Mouse (Mus musculus) frontal cortex, adult 2 months (tissue): ENCODE data around the gene Hist2h3c1. TPM values are rescaled to one million over a fixed set of nuclear protein-coding genes. Genes with fewer than 3 reads are reported as not detected.
"Not testable (repeated sequence)": the region's sequence is repeated elsewhere in the genome, so short reads cannot be mapped to it uniquely, and the experiment has no call there.

Source experiments
- DNase-seq, 2 experiments: peaks; one replicate each; pipeline ENCODE4 v3.0.0; 2022; ENCODE audit warnings: low spot score in 1 of 2; ENCODE audit errors: extremely low spot score in 1 of 2
- polyA plus RNA-seq: library from polyadenylated mRNA; depleted of rRNA; stranded (reverse); fragments of >200 nt; gene quantifications from 2 replicates; pipeline ENCODE4 v1.2.3, GENCODE M21; 2012

Hist2h3c1 gene
- polyA plus RNA-seq, 1 experiment, result not detected

DNA sequence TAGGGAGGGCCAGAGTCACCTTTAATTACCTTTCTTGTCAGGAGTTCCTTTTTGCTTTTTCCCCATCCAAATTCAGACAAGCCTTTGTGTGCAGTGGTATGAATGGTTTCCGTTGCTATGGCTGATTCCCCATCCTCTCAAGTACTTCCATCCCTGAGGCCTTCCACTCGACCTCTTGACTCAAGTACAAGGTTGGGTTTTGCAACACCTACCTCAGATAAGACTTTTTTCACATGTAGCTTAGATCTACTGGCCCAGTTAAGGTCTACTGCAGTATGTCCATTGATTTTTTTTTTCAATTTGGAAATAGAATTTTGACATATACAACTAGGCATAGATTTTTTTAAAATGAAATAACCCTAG lies 14.7 kb upstream of the Hist2h3c1 start:
- DNase-seq, result no peak

DNA sequence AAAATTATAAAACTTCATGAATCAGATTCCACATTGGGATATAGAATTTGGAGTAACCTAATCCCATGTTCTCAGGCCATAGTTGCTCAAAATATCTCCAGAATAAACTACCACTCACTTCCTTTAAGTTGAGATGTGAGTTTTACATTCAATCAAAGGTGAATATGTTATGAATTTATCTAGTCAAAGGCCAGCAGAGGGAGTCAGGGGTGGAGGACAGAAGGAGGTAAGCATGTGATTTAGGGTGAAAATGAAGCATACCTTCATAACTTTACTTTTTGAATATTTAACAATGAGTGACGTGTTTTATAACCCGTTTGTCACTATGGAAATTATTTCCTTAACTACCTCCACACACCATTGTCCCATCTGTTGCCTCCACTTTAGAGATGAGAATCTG lies 11.6 kb upstream of the Hist2h3c1 start:
- no peak for DNase-seq

DNA sequence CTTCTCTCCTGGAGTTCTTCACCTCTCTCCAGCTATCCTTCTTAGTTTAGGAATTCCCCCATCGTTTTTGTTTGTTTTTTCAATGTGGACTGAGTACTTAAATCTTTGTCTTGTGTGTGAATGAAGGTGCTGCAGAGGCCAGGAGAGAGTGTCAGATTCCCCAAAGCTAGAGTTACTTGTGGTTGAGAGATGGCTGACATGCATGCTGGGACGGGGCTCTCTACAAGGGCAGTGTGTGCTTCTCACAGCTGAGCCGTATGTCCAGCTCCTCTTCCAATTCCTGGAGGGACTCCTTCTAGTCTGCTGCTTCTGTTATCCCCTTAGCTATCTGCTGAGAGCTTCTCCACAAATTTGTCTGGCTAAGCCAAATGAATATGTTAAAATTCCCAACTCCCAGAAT lies 10.6 kb upstream of the Hist2h3c1 start:
- no peak for DNase-seq

DNA sequence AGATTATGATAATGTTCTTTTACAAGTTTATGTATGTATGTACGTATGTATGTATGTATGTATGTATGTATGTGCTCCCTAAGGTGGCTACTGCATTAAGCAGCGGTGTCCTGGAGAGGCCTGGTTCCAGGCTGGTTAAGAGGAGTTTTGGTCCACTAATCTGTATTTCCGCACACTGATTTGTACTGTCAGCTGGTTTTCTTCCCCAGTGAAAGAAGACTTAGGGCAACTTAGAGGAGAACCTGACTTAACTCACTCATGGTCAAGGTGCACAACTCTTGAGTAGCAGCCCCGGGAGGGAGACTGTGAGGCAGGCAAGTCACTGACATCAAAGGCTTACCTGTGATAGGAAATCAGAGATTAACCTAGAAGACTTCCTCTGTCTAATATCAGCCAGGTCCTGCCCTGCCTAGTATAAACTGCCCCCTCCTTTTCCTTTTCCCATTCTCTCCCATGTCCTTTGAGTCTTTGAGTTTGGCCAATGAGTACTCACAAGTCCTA lies 9.6 kb upstream of the Hist2h3c1 start:
- no peak for DNase-seq

DNA sequence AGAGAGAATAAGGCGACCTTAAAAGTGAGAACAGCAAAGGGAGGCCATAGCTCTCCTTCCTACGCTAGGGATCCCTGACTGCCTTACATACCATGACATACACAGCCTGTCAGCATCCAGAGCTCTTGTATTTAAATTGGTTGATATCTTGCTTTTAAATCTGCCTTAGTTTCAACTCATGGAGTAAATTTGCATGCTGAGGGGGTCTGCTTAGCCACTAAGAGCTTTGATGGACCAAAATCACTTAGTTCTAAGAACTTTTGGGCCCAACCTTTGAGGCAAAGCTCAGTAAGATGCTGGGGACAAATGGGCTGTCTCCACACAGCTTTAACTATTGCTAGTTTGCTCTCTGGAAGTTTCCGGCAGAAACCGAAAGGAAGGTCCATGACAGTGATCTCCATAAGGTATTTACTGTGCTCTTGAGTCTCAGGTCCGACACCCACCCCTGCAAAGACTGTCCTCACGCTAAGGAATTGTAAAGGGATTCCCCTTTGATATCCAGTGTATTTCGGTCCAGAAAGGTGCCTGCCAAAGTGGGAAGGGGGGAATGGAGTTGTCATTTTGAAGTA lies 9.1 kb upstream of the Hist2h3c1 start:
- no peak for DNase-seq

DNA sequence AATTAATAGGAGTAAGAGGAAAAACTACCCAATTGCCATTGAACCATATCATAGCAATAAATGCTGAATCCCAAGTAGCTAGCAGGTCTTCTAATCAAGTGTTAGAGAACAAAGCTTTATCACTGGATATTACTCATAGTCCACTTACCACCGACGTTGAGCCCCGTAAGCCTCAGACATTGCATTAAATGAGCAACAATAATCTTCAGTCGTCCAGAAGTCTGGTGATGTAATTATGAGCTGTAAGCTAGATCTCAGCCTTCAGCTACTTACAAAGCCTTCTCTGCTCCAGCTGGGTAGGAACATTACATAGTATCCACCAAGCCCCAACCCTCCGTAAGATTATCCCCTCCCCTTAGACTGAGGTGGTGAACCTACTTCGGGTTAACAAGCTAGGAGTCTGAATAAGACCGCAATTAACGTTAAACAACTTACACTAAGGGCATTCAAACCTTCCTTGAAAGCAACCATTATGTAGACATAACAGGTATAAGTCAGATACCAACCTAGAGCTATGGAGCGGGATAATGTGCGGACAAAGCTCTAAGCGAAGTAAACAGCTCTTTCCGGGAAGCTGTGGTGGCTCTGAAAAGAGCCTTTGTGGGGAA lies 8.5 kb upstream of the Hist2h3c1 start:
- DNase-seq, result no peak

DNA sequence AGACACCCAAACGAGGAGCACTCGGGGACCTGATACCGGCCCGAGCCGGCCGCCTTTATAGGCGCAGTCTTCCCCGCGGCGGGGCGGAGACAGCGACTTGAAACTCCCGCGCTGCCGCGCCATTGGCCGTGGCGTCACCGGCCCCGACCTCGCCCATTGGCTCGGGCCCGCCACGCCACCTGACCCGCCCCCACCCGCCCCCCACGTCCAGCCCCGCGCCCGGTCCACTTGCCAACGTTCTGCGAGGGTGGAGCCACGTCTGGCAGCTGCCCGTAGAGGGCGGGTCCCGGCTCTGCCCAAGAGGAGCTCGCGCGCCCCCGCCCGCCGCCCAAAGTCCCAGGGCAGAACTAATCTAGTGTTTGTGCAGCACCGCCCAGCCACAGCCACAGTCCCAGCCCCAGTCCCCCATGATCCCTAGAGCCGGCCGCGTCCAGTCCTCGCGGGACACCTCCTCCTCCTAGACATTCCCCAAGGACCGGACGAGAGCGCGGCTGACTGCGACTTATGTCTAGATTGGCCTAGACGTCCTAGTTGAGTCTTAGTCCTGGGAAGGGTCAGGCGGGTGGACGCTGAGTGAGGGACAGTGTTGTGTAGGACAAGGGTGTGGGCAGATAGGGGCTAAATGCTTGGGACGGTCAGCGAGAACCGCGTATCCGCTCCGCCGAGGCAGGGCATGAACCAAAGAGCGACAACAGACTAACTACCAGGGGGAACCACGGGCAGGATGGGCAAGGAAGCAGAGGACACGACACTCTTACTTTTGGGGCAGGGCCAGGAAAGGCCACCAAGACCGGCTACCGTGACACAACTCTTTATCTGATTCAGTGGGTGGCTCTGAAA lies 7.3 kb upstream of the Hist2h3c1 start, which contains the start of gene Hist2h3c2:
Hist2h3c2 (minus strand) TSS at position 174 of the 840 bp plus-strand sequence.
- DNase-seq, result not testable (repeated sequence)

DNA sequence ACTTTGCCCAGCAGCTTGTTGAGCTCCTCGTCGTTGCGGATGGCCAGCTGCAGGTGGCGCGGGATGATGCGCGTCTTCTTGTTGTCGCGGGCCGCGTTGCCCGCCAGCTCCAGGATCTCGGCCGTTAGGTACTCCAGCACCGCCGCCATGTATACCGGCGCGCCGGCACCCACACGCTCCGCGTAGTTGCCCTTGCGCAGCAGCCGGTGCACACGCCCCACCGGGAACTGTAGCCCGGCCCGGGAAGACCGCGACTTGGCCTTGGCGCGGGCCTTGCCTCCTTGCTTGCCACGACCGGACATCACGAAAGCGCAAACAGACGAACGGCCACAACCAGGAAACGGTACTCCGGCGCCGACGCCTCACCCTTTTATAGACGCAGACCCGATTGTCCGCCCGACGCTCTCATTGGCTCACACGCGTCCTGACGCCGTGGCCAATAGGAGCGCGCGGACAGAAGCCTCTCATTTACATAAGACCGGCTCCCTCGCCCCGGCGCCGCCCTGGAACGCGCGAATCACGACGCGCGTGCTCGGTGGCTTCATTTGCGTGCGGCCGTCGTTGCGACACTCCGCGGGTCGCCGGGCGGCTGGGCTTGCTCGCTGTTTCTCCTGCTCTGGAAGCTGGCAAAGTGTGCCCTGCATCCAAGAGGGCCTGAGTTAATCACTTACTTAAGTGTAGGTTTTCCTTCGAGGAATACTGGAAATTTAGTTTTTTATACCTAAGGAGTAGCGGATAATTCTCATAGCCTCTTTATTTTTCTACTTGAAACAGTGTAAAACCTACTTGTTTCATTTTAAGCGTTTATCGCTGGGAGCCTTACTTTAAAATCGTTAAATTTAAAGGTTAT lies 6.3 kb upstream of the Hist2h3c1 start, which contains the start of gene Hist2h2aa2:
Hist2h2aa2 (minus strand) TSS at position 328 of the 850 bp plus-strand sequence.
- peak; percentile 88 to 99 for DNase-seq

DNA sequence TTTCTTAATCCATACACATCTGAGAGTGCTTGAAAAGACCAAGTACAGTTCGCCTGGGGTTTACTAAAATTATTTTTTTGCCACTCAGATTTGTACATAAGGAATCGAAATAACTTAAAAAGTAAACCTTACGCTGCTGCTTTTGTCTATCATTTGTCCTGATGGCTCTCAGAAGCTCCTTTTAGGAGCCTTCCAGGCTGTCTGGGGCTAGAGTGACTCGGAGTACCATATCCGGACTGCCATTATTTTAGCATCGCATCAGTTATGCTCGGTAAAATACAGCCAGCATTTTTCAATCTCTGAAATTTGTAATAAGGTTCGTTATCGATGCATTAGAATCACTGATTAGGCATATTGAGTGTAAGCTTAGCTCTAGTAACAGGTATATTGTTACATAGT lies 5.7 kb upstream of the Hist2h3c1 start:
- DNase-seq, result no peak

DNA sequence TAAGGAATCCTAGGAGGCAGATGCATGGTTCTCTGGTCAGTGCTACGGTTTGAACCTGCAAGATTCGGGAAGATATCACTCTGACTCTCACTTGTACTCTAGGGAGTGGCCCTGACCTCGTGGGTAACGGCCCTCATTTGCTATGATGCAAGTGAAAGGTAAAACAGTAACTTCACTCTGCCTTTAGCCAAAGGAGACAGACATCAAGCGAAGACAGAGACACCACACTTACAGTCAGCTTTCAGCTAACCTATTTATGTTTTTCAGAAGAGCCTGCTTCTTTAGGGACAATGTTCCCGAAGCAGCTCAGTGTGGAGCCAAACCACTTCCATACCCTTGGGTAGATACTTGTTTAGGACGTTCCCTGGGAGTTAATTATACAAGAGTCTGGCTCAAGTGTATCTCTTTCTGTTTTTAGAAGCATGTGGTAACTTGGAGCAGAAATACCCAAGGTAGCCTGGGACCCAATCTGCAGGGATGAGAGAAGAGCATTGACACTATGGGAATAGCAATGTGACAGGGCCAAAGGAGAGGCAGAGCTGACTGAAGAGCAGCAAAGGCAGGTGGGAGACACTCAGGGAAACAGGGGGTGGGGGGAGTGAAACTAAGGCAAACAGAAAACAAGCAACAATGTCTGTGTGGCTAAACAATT lies 2.4 kb upstream of the Hist2h3c1 start:
- no peak for DNase-seq

DNA sequence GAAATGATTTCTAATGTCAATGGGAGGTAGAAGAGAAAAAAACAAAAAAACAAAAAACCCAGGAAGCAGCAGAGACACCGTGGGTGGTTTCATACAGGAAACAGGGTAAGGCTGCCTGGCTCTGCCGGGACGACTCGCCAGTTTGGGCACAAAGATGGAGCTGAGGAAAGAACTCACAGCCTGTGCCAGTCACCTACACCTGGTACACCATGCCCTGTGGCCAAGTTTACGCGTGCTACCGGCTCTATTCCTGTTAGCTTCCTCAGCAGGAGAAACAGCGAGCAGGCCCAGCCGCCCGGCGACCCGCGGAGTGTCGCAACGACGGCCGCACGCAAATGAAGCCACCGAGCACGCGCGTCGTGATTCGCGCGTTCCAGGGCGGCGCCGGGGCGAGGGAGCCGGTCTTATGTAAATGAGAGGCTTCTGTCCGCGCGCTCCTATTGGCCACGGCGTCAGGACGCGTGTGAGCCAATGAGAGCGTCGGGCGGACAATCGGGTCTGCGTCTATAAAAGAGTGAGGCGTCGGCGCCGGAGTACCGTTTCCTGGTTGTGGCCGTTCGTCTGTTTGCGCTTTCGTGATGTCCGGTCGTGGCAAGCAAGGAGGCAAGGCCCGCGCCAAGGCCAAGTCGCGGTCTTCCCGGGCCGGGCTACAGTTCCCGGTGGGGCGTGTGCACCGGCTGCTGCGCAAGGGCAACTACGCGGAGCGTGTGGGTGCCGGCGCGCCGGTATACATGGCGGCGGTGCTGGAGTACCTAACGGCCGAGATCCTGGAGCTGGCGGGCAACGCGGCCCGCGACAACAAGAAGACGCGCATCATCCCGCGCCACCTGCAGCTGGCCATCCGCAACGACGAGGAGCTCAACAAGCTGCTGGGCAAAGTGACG lies 1.2 kb upstream of the Hist2h3c1 start, which contains the start of gene Hist2h2aa1:
Hist2h2aa1 (plus strand) TSS at position 495 of the 884 bp plus-strand sequence.
- DNase-seq, result peak; percentile 74 to 84

DNA sequence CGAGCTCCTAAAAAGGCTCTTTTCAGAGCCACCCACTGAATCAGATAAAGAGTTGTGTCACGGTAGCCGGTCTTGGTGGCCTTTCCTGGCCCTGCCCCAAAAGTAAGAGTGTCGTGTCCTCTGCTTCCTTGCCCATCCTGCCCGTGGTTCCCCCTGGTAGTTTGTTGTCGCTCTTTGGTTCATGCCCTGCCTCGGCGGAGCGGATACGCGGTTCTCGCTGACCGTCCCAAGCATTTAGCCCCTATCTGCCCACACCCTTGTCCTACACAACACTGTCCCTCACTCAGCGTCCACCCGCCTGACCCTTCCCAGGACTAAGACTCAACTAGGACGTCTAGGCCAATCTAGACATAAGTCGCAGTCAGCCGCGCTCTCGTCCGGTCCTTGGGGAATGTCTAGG lies 467 bp upstream of the Hist2h3c1 start:
- DNase-seq, result not testable (repeated sequence)

DNA sequence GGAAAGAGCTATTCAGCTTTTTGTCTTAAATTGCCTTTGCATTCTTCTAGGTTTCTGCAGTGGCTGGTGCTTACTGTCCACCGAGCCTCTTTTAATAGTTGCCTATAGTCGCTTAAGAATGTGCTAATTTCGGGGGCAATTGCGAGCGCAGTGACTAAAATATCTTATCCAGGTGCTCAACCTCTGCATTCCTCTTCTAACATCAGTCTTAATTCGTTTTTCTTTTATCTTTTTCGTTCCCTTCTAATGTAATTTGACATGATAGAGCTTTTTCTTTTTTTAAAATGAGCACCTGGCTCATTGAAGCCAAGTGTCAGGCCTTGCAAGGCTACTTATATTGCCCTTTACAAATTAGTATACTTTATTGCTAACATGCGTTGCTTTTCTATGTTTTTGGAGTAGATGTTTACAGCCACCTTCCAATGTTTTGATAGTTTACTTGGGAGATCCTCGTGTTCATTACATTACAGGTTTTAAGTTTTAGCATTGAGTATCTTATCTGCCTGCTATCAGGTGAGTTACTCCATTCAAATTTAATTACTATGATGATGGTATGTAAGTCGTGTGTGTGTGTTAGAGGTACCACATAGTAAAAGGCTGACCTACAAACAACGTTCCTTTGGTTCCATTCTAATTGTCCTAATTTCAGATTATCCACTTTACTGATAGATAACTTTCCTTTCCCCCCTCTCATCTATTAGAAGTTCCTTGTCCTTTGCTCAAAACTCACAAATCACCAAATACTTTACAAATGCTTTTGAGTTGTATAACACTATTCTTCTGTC lies 1.1 kb downstream of the Hist2h3c1 start:
- no peak for DNase-seq

DNA sequence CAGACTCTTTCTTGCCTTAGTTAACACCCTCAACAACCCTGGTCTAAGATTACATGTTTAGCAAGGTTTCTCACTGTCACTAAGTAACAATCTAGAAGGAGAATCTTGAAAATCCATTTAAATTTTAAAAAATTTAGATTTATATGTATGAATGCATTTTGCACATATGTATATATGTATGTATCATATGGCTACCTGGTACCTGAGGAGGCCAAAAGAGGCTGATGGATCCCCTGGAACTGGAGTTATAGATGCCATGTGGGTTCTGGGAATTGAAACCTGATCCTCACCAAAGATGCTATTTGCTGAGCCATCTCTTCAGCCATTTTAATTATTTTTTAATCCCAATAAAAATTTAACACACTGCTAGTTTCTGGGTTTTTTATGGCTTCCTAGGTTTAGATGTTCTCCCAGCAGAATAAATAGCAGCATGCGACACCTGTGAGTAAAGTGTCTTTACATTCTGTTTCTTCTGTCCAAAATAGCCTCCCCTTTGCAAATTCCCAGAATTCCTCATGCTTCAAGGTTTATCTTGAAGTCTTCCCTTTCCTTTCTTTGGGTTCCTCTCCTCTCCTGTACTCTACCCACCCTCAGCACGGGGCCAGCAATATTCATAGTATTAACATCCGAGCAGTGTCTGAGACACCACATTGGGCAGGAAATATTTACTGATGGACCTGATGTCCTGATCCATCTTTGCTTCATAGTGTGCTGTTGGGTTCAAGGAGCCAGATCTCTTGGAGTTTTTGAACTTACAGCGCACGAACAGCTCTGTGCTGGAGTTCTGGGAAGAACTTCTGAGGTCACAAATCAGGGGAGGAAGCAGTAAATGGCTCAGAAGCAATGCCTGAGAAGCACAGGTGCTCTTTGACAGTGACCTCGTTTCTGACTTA lies 1.9 kb downstream of the Hist2h3c1 start:
- no peak for DNase-seq

DNA sequence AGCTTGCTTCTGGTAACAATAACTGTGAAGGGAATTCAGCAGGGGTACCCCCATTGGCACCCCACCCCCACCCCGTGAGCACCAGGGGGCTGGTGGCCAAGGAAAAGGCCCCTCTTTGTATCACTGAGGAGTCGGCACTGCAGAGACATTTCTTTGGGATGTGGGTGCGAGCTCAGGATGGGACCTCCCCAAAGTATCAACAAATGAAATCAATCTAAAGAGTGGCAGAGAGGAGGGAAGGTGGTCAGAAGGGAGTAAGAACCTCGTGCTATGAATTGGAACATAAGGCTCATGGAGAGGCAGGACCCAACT lies 2.5 kb downstream of the Hist2h3c1 start:
- DNase-seq, result no peak

DNA sequence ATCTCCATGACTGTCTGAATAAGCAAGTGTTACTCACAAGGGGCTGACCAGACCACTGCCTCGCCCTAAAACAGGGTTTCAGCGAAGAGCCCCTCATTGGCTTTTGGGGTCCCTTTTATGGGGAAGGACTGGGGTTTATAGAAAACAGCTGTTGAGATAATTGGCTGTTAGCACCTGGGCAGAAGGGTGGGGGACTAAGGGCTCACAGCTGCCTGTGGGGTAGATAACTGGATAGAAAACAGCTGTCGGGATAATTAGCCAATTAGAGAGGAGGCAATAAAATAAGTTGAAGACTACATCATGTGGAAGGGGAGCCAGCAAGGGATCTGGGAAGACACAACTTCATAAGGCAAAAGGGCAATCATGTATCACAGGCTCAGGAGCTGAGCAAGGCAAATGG lies 4.4 kb downstream of the Hist2h3c1 start:
- DNase-seq, result no peak

DNA sequence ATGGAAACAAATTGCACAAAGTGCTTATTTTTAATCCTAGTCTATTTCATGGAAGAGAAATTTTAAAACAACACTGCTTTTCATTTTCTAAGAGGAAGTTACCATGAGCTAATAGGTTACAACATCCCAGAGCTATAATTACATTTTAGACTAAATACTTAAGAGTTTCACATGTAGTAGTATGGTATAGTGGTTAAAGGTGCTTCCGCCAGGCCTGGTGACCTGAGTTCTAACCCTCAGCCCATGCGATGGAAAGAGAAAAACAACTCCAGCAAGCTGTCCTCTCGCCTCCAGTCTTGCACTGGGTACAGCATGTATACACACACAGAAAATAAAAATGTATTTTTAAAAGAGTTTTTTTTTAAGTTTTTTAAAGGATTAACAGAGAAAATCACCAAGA lies 5.3 kb downstream of the Hist2h3c1 start:
- no peak for DNase-seq
